Mouse (Mus musculus) liver, embryonic 16.5 days (tissue): ENCODE measurements around the gene H2-DMb1. TPM values are rescaled to one million over a fixed set of nuclear protein-coding genes. Genes with fewer than 3 reads are reported as not detected.
"Not testable (repeated sequence)": the region's sequence is repeated elsewhere in the genome, so short reads cannot be mapped to it uniquely, and the experiment has no call there.

ENCODE experiments used
- ATAC-seq: fragments of 200-750 bp; cut with Nextera tagmentation; 2 replicates; pipeline ENCODE4 v1.8.0; 2017; ENCODE audit warnings: low read depth, mild to moderate bottlenecking, moderate number of reproducible peaks, moderate library complexity
- H3K27ac ChIP-seq: fragments of 300-500 bp; sonication (generic); 2 replicates; pipeline ENCODE4 v1.5.1; 2014; ENCODE audit warnings: mild to moderate bottlenecking, low read length
- H3K27me3 ChIP-seq: fragments of 300-500 bp; sonication (generic); 2 replicates; pipeline ENCODE4 v1.6.1; 2014; ENCODE audit warnings: low read depth, low read length, mixed read lengths; ENCODE audit not compliant: control insufficient read depth, insufficient read depth
- H3K36me3 ChIP-seq: fragments of 300-500 bp; sonication (generic); 2 replicates; pipeline ENCODE4 v1.6.1; 2014; ENCODE audit warnings: mild to moderate bottlenecking; ENCODE audit not compliant: control insufficient read depth, insufficient read depth
- H3K4me1 ChIP-seq: fragments of 300-500 bp; sonication (generic); 2 replicates; pipeline ENCODE4 v1.6.1; 2014; ENCODE audit warnings: low read depth, low read length, mixed read lengths; ENCODE audit not compliant: control insufficient read depth
- H3K4me2 ChIP-seq: fragments of 300-500 bp; sonication (generic); 2 replicates; pipeline ENCODE4 v1.6.1; 2014; ENCODE audit warnings: low read depth, low read length, mixed read lengths
- H3K4me3 ChIP-seq: fragments of 300-500 bp; sonication (generic); 2 replicates; pipeline ENCODE4 v1.5.1; 2014; ENCODE audit warnings: low read depth, mild to moderate bottlenecking, low read length
- H3K9ac ChIP-seq: fragments of 300-500 bp; sonication (generic); 2 replicates; pipeline ENCODE4 v1.6.1; 2014; ENCODE audit warnings: low read depth, low read length
- H3K9me3 ChIP-seq: fragments of 300-500 bp; sonication (generic); replicated peaks from 2 replicates; pipeline ENCODE4 v1.6.1; 2016; ENCODE audit warnings: low read length; ENCODE audit not compliant: control insufficient read depth
- WGBS: fragments of 180-500 bp; shearing (Covaris S2); extraction: QIAGEN DNeasy Blood & Tissue Kit; methylation state at CpG from one replicate; pipeline ENCODE4 v1.1.7; 2014; ENCODE audit not compliant: insufficient replicate concordance; 5-methylcytosine and 5-hydroxymethylcytosine counted together
- polyA plus RNA-seq: library from polyadenylated mRNA; unstranded; fragments of >200 nt; fragmentation: Nextera tagmentation; extraction: Ambion mirVana; gene quantifications from 2 replicates; pipeline ENCODE4 v1.2.1, GENCODE M21; 2015

The H2-DMb1 gene
- polyA plus RNA-seq, 1 experiment from 2014 or later = 1.5 TPM

DNA sequence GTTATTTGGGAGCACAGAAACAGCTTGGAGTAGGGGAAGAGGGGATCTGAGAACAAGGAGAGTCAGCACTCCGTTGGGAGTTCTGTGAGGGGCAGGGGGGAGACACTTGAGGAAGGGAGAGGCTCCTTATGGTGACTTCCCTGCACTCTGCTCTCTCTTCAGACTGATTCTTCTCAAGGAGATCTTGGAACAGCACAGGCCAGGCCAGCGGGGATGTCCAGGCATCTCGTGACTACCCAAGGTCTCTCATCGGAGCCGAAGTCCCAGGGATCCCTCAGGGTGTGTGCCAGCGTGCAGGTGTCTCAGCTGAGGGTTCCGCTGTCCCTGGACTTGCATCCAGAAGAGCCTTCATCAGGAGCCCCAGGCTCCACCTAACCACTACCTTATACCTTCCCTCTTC, 14.2 kb upstream of the H2-DMb1 start:
- H3K27ac ChIP-seq = no peak overlapping the region
- peaks cover 7% of the 10 kb centered on the region for H3K4me1 ChIP-seq
- H3K9me3 ChIP-seq = no peaks in the 10 kb centered on the region
- no peak overlapping the region for H3K9ac ChIP-seq
- peaks cover 19% of the 10 kb centered on the region for H3K27me3 ChIP-seq
- H3K4me2 ChIP-seq = no peak overlapping the region
- ATAC-seq = no peak
- no peaks in the 10 kb centered on the region for H3K36me3 ChIP-seq
- H3K4me3 ChIP-seq = no peak overlapping the region
- 77% methylated on average over 7 of the region's 7 CpGs for WGBS

GRCm38 (mm10) chr17:34139416-34139815, 13.5 kb upstream of the H2-DMb1 start:
- ATAC-seq = no peak
- 12% methylated on average over 16 of the region's 16 CpGs for WGBS
- Histone ChIP-seq H3K27me3 (peaks cover 19% of the 10 kb centered on the region), H3K9me3 (no peaks in the 10 kb centered on the region), H3K4me2 (peak overlapping the region; percentile 53), H3K4me3 (peak overlapping the region; percentile 25; the same call in 1 of the 2 replicates), H3K9ac (0 out of 2 replicates have a peak overlapping the region, but pooled peaks have one; percentile 22), H3K27ac (no peak overlapping the region), H3K36me3 (no peaks in the 10 kb centered on the region), H3K4me1 (peaks cover 7% of the 10 kb centered on the region)

DNA sequence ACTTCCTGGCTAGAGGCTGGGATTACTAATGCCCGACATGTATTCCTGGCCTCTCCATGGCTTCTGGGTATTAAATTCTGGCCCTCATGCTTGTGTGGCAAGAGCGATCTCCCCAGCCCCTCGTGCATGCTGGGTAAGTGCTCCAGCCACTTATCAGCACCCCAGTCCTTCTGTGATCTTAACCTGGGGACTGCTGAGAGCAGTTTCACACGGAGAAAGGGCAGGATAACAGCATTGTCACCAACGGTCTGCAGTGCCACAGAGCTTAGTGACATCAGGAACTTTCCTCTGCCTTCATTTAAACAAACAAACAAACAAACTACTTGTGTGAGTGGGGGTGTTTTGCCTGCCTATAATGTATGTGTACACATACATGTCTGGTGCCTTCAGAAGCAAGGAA, 12.6 kb upstream of the H2-DMb1 start:
- Histone ChIP-seq H3K36me3 (no peaks in the 10 kb centered on the region), H3K27me3 (peaks cover 19% of the 10 kb centered on the region), H3K4me2 (peak overlapping the region; percentile 53; the same call in 1 of the 2 replicates), H3K27ac (no peak overlapping the region), H3K9ac (no peak overlapping the region), H3K9me3 (no peaks in the 10 kb centered on the region), H3K4me3 (no peak overlapping the region), H3K4me1 (peaks cover 7% of the 10 kb centered on the region)
- 7% methylated on average over 5 of the region's 5 CpGs for WGBS
- no peak for ATAC-seq

DNA sequence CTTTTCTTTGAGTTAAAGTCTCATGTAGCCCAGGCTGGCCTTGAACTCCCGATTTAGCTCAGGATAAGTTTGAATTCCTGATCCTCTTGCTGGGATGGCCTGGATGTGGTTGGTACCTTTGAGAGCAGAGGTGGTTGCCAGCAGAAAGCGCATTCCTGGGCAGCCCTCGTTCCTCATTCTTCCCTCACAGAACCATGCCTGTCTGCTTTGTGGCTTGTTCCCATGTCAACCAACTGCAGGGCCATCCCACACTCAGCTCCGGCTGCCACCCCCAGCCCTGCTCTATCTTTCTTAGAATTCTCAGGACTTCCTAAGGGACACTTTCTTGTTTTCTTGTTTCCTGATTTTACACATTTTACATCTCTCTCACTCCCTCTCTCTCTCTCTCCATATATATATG, 11.4 kb upstream of the H2-DMb1 start:
- no peaks in the 10 kb centered on the region; the same call in 1 of the 2 replicates for H3K4me1 ChIP-seq
- no peak overlapping the region for H3K4me3 ChIP-seq
- H3K27ac ChIP-seq = no peak overlapping the region
- H3K4me2 ChIP-seq = no peak overlapping the region
- no peak for ATAC-seq
- no peak overlapping the region for H3K9ac ChIP-seq
- no peaks in the 10 kb centered on the region for H3K36me3 ChIP-seq
- WGBS = 30% methylated on average over 4 of the region's 4 CpGs
- H3K27me3 ChIP-seq = peaks cover 19% of the 10 kb centered on the region
- no peaks in the 10 kb centered on the region for H3K9me3 ChIP-seq

DNA sequence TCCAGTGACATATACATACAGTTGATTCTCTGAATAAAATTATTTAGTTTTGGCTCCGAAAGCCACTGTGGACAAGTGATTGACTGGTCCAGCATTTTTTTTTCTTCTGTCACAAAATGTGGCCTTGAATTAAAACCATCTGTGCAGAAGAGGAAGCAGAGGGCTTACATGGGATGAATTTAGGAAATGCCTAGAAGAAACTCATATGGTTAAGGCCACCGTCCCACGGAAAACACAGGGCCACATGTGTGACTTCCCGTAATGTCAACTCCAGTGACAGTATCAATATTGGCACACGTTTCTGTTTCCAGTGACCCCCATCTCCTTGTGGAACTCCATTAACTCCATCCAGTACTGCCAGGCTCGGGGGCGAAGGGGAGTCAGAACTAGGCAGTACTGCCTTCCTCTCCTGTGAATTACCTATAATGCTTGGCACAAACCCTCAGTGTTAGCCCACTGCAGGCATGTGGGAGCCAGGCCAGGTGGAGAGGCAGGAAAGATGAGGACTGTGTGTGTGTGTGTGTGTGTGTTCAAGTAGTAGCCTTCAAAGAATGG, 10.3 kb upstream of the H2-DMb1 start:
- no peaks in the 10 kb centered on the region for H3K36me3 ChIP-seq
- H3K4me1 ChIP-seq = no peaks in the 10 kb centered on the region; the same call in 1 of the 2 replicates
- peaks cover 19% of the 10 kb centered on the region for H3K27me3 ChIP-seq
- H3K9me3 ChIP-seq = no peaks in the 10 kb centered on the region
- WGBS = 42% methylated on average over 7 of the region's 7 CpGs
- no peak for ATAC-seq
- peak overlapping the region; percentile 4; the same call in 1 of the 2 replicates for H3K4me2 ChIP-seq
- H3K27ac ChIP-seq = peak overlapping the region; percentile 61
- no peak overlapping the region for H3K9ac ChIP-seq
- no peak overlapping the region for H3K4me3 ChIP-seq

DNA sequence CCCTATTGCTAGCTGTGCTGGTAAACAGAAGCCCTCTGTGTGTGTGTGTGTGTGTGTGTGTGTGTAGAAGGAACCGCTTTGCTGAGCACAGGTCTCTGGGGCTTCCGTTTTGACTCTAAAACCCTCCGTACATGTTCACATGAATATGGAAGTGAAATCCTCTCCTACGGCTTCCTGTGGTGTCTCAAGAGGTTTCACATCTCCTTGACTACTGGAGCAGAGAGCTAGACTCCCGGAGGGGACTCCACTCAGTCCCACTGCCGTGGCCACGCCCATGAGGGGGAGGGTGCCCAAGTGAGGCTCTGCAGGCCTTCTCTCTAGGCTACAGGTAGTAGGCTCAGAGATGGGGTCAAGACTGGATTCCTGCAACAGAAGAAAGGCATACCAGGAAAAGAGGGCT, 9.8 kb upstream of the H2-DMb1 start, which contains the start of gene H2-DMb2:
H2-DMb2 (plus strand) TSS at position 275 of the 400 bp plus-strand sequence.
- 13% methylated on average over 7 of the region's 7 CpGs for WGBS
- H3K27ac ChIP-seq = peak within 1 kb of the TSS; percentile 61
- H3K4me2 ChIP-seq = peak within 1 kb of the TSS; percentile 4; the same call in 1 of the 2 replicates
- peaks cover 19% of the 10 kb centered on the region for H3K27me3 ChIP-seq
- no peak within 1 kb of the TSS for H3K9ac ChIP-seq
- no peaks in the 10 kb centered on the region; the same call in 1 of the 2 replicates for H3K4me1 ChIP-seq
- H3K36me3 ChIP-seq = no peaks in the 10 kb centered on the region
- H3K4me3 ChIP-seq = no peak within 1 kb of the TSS
- H3K9me3 ChIP-seq = no peaks in the 10 kb centered on the region
- ATAC-seq = peak; percentile 39

- Histone ChIP-seq H3K4me3 (no peak overlapping the region), H3K4me2 (no peak overlapping the region; the same call in 1 of the 2 replicates), H3K9me3 (no peaks in the 10 kb centered on the region), H3K4me1 (no peaks in the 10 kb centered on the region; the same call in 1 of the 2 replicates), H3K27ac (no peak overlapping the region), H3K9ac (no peak overlapping the region), H3K36me3 (no peaks in the 10 kb centered on the region), H3K27me3 (peaks cover 16% of the 10 kb centered on the region)
- ATAC-seq = no peak
- 20% methylated on average over 5 of the region's 5 CpGs for WGBS
Observed at GRCm38 (mm10) chr17:34143461-34143860, 9.4 kb upstream of the H2-DMb1 start.

- not testable (repeated sequence) for H3K4me3 ChIP-seq, H3K27ac ChIP-seq, H3K9me3 ChIP-seq, H3K9ac ChIP-seq, ATAC-seq, H3K4me2 ChIP-seq, H3K4me1 ChIP-seq, H3K36me3 ChIP-seq
- 64% methylated on average over 4 of the region's 4 CpGs for WGBS
- peaks cover 10% of the 10 kb centered on the region for H3K27me3 ChIP-seq
Observed at GRCm38 (mm10) chr17:34144221-34144620, 8.7 kb upstream of the H2-DMb1 start.

DNA sequence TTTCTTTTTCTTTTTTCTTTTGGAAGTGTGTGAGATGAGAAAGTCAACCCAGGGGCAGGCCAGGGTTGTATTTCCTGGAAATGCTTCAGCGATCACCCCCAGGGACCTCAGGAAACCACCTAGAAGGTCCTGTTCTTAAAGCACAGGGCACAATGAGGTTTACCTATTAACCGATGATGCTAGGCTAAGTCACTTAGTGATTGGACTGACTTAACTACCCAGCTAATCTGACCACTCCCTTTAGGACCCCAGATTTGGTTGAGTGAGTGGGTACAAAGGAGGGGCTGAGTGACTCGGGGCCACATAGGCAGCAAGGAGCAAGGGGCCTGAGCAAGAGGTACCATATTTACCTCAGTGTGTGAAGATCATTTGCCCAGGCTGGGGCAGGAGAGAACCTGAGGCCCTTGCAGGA, 7.9 kb upstream of the H2-DMb1 start:
- no peaks in the 10 kb centered on the region for H3K4me1 ChIP-seq
- H3K9ac ChIP-seq = no peak overlapping the region
- WGBS = 47% methylated on average over 3 of the region's 3 CpGs
- no peak overlapping the region for H3K4me2 ChIP-seq
- no peak overlapping the region for H3K4me3 ChIP-seq
- H3K27ac ChIP-seq = no peak overlapping the region
- no peaks in the 10 kb centered on the region for H3K36me3 ChIP-seq
- peaks cover 6% of the 10 kb centered on the region for H3K27me3 ChIP-seq
- ATAC-seq = no peak
- H3K9me3 ChIP-seq = no peaks in the 10 kb centered on the region
